Mouse (Mus musculus) bone marrow, adult 2 months (tissue): Measurements from ENCODE around the gene 1700017B05Rik.

ENCODE experiments used
- CTCF ChIP-seq: fragments of 200-500 bp; IDR thresholded peaks from 2 replicates; pipeline ENCODE4 v1.5.1; 2011; ENCODE audit warnings: low read length, control low read depth; ENCODE audit not compliant: control insufficient read depth, insufficient read depth
- POLR2A ChIP-seq: fragments of 200-500 bp; IDR thresholded peaks from 2 replicates; pipeline ENCODE4 v1.6.1; 2011; ENCODE audit warnings: low read depth, mild to moderate bottlenecking, control low read depth, low read length, borderline replicate concordance; ENCODE audit not compliant: control insufficient read depth

- TF ChIP-seq POLR2A (no peak), CTCF (no peak)
Observed at GRCm38 (mm10) chr9:57287183-57287582, 24.8 kb upstream of the 1700017B05Rik start.
